Mouse (Mus musculus) cerebellum, adult 8-10 months (tissue): ENCODE data around the gene Zfp692.
A peak's percentile ranks its signal among the peaks of the same experiment; 100 is the strongest.
"Not testable (repeated sequence)": the region's sequence is repeated elsewhere in the genome, so short reads cannot be mapped to it uniquely, and the experiment has no call there.

Experiments used
- DNase-seq: peaks from one replicate; pipeline ENCODE4 v3.0.0; 2022

The Zfp692 gene

GRCm38 (mm10) chr11:58306860-58307308, at the start of gene Zfp692:
Gene Zfp692, plus strand, starts transcription at chr11:58307069.
- DNase-seq, result peak; percentile 93

GRCm38 (mm10) chr11:58257816-58258215, 49.1 kb upstream of the Zfp692 start:
- DNase-seq, result no peak

- DNase-seq, result no peak
Observed at GRCm38 (mm10) chr11:58260156-58260555, 46.7 kb upstream of the Zfp692 start.

- DNase-seq, result no peak
Observed at GRCm38 (mm10) chr11:58261826-58262225, 45.0 kb upstream of the Zfp692 start.

- no peak for DNase-seq
Observed at GRCm38 (mm10) chr11:58262336-58262735, 44.5 kb upstream of the Zfp692 start.

- no peak for DNase-seq
Observed at GRCm38 (mm10) chr11:58263516-58263915, 43.4 kb upstream of the Zfp692 start.

GRCm38 (mm10) chr11:58264546-58264945, 42.3 kb upstream of the Zfp692 start:
- no peak for DNase-seq

- no peak for DNase-seq
Observed at GRCm38 (mm10) chr11:58268285-58268684, 38.6 kb upstream of the Zfp692 start.

GRCm38 (mm10) chr11:58274572-58274971, 32.3 kb upstream of the Zfp692 start, which contains the start of gene 4930438A08Rik:
Gene 4930438A08Rik, plus strand, starts transcription at chr11:58274799.
- DNase-seq, result no peak

- no peak for DNase-seq
Observed at GRCm38 (mm10) chr11:58275756-58276155, 31.1 kb upstream of the Zfp692 start.

- no peak for DNase-seq
Observed at GRCm38 (mm10) chr11:58281970-58282496, 24.8 kb upstream of the Zfp692 start.

GRCm38 (mm10) chr11:58282518-58282917, 24.4 kb upstream of the Zfp692 start:
- DNase-seq, result no peak

GRCm38 (mm10) chr11:58289992-58290682, 16.7 kb upstream of the Zfp692 start:
- no peak for DNase-seq

- no peak for DNase-seq
Observed at GRCm38 (mm10) chr11:58290812-58291211, 16.1 kb upstream of the Zfp692 start.

GRCm38 (mm10) chr11:58292791-58293190, 14.1 kb upstream of the Zfp692 start:
- no peak for DNase-seq

- no peak for DNase-seq
Observed at GRCm38 (mm10) chr11:58297396-58297795, 9.5 kb upstream of the Zfp692 start.

GRCm38 (mm10) chr11:58301057-58301456, 5.8 kb upstream of the Zfp692 start:
- peak; percentile 71 for DNase-seq

- peak; percentile 98 for DNase-seq
Observed at GRCm38 (mm10) chr11:58301837-58302754, 4.8 kb upstream of the Zfp692 start.

- DNase-seq, result no peak
Observed at GRCm38 (mm10) chr11:58302774-58303445, 4.0 kb upstream of the Zfp692 start.

- DNase-seq, result no peak
Observed at GRCm38 (mm10) chr11:58303594-58303993, 3.3 kb upstream of the Zfp692 start.

GRCm38 (mm10) chr11:58305299-58305698, 1.6 kb upstream of the Zfp692 start:
- DNase-seq, result not testable (repeated sequence)

GRCm38 (mm10) chr11:58307411-58308080, 677 bp downstream of the Zfp692 start:
- DNase-seq, result peak; percentile 57
